Mouse (Mus musculus): Measurements from ENCODE around the gene Rab30.

- TF ChIP-seq CTCF (IDR thresholded peaks at IDR 0.05; ENCODE audit: low read depth) (0 out of 2 replicates have a peak, but pooled peaks have one; percentile 3), EP300 (IDR thresholded peaks at IDR 0.05; ENCODE audit: low read depth) (no peak)
These were observed 41.9 kb downstream of the Rab30 start for GRCm38 (mm10) chr7:92783166-92783806.

All from liver, postnatal 0 days (tissue).